Mouse (Mus musculus) cerebellum, postnatal 4 days (tissue): ENCODE measurements around the gene Myom1.

Source experiments
- DNase-seq, 2 experiments: peaks; one replicate each; pipeline ENCODE4 v3.0.0; 2022; ENCODE audit warnings: low spot score in 2 of 2, mixed read lengths in 1 of 2

The Myom1 gene

DNA sequence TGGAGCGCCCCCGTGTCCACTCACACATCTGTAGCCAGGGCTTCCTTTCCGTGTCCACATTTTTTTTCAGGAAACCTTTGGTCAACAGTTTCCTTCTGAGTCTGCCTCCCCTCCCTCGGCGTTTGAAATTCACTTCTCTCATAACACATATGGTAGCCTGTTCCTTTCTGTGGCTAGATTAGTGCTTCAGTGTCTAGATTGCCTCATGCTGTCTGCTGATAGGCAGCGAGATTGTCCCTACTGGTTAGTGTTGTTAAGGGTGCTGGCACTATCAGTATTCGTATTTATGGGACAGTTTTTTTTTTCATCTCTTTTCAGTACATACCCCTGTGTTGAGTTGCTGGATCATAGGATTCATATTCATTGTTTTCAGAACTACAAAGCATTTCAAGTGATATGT lies 54.0 kb downstream of the Myom1 start:
- no peak for DNase-seq

DNA sequence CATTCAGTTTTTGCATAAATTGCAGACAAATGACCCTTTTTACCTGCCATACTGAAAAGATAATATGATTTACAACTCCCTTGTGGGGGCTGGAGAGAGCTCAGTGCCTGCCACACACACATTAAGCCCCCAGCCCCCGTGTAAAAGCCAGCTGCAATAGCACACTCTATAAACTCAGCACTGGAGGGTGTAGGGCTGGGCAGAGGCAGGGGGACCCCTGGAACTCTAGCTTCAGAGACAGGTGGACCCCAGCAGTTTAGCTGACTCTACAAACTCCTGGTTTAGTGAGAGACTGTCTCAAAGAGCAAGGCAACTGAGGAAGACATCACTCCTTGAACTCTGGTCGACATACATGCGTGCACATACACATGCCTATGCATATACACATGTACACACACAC lies 55.3 kb downstream of the Myom1 start:
- DNase-seq: no peak

DNA sequence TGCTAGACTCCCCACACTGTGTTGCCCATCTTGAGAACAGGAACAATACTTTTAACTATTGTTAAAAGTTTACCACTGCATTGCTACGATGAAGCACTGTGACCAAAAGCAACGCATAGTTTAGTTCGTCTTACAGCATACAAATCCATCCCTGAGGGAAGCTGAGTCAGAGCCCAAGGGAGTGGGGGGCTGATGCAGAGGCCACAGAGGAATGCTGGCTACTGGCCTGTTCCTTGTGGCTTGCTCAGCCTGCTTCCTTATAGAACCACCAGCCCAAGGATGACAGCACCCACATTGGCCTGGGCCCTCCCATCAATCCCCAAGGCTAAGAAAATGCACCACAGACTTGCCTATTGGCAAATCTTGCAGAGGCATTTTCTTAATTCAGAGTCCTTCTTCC lies 56.8 kb downstream of the Myom1 start:
- DNase-seq: no peak

DNA sequence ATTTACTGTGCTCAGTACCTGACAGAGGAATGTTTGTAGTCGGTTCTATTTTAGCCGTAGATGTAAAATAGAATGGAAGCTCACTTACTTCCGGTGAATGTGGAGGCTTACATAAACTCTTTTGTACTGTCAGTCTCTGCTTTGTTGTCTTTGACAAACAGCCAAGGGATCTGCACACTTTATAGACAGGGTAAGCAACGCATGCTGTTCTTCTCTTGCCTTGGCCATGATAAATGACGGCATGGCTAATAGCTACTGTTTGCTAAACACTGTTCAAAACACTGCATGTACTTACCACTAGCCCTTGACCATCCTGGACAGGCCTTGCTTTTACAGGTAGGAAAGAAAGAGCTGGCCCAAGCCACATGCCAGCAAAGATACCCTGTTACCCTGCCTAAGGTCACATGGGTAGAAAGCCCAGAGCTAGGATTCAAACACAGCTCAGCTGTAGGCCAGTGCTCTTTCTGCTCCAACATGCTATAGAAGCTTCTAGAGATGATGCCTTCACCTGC lies 59.7 kb downstream of the Myom1 start:
- DNase-seq: no peak

DNA sequence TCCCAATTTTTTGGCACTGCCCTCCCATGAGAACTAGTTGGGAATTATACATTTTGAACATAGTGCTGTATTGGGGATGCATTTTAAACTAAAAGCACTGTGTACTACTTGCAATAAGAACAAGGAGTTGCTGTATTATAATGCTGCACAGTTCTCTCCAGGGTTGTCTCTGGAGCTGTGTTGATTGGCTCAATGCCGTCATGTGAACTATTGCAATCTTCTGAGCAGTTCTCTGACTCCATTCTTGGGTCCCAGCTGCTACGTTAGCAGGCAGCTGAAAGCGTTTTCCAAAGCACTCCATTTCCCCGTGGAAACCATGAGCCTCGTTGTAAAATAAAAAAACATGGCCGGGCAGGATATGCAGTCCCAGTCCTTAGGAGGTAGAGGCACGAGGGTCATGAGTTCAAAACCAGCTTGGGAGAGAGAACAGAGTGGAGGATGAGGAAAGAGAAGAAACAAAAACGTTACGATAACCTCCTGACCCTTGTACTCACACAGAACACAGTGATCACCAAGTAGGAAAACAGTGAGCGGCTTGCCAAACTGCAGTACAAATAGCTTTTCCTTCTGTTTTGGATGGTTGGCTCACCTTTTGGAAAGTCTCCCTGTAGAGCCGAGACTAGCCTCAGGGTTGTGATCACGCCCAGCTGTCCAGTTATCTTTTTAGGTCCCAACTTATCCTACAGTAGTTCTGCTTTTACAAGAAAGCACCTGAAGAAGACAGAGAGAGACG lies 60.6 kb downstream of the Myom1 start:
- DNase-seq: no peak

DNA sequence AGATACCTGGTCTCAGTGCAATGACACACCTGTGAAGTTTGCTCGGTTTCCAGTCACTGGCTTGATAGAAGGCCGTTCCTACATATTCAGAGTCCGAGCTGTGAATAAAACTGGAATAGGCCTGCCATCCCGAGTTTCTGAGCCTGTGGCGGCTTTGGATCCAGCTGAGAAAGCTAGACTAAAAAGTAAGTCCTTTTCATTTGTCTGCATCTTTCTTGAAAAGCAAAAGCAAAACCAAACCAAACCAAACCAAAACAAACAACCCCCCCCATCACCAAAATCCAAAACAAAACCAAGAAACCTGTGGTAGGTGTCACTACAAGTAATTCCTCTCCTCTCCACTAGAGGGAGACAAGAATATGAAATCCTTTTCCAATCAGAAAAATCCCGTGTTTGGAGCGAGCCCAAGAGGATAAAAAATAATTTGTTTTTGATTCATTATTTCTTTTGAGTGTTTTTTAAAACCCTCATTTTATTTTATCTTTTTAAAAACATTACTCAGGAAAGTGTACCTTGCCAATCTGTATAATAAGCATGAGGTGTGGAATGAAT lies 62.1 kb downstream of the Myom1 start:
- no peak for DNase-seq

DNA sequence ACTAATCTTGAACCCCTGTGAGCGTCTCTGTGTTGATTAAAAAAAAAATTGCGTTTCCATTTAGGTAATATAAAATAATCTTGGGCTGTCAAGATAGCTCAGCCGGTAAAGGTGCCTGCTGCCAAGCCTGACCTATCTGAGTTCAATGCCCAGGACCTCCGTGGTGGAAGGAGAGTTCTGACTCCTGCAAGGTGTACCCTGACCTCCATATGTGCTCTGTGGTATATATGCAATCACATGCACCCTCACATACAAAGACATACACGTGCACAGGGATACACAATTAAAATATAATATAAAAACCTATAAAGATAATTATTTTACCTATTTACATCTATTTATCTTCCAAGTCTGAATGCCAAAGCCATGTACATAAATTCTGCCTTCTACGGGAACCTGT lies 62.7 kb downstream of the Myom1 start:
- DNase-seq: no peak

DNA sequence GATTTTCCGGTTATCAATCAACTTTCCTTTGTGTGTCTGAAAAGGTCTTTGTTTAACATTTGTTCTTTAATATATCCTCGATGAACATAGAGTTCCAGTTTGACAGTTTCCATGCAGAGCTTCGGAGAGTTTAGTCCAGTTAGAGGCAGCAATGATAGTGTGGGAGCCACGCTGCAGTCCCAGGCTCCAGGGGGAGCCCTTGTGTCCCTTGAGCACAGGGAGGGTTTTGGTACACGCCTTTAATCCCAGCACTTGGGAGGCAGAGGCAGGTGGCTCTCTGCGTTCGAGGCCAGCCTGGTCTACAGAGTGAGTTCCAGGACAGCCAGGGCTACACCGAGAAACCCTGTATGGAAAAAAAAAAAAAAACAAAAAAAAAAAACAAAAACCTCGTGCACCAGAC lies 66.7 kb downstream of the Myom1 start:
- DNase-seq: no peak

DNA sequence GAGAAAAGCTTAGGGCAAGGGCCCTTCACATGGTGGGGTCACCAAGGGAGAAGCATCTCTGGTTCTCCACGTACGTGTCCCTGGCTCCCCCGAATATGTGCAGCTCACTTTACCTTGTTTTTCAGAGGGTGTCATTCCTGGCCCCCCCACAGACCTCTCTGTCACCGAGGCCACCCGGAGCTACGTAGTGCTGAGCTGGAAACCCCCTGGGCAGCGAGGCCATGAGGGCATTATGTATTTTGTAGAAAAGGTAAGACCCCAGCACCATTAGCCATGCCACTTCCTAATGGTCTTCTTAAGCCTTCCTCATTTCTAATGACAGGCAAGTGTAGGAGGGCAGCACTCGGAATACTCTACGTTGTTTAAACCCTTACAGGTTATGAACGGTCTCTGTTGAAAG lies 69.5 kb downstream of the Myom1 start:
- DNase-seq: no peak

DNA sequence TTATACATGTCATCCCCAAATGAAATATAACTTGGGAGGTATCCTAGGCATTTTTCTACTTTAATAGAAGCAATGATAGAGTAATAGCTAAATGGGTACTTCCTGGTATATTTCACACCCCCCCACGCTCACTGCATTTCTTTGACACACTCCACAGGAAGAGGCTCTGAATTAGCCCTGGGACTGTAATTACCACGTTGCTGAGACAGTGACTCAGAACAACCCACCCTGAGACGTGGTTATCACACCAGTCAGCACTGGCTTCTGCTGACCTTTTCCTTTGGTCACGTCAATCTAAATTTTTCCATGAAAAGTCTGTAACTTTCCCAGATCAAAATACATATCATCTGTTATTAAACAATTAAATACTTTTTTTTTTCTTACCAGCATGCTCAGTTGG lies 72.0 kb downstream of the Myom1 start:
- DNase-seq: no peak

DNA sequence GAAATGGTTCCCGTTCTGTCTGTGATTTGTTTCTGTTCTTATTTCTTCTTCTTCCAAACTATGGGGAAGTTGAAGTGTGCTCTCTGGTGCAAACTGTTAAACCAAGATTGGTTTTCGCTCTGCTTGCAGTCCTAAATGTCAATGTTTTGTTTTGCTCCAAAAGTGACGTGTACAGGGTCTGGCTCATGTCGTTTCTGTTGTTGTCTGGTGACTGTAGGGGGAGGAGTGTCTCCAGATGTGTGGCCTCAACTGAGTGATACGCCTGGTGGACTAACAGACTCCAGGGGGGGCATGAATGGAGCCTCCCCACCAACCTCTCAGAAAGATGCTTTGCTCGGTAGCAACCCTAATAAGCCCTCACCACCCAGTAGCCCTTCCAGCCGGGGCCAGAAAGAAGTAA lies 79.6 kb downstream of the Myom1 start:
- DNase-seq: no peak

DNA sequence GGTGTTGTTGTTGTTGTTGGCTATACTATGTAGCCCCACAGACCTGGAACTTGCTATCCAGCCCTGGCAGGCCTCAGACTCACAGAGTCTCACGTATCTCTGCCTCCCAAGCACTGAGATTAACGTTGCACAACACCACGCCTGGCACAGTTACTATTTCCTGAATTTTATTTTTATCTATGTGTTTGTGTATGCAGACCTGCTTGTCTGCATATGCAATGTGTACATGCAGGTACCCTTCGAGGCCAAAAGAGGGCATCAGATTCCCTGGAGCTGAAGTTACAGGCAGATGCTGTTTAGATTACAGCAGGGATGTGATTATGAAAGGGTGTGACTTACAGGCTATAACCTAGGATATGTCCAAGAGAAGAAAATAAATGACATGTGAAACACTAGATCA lies 84.5 kb downstream of the Myom1 start:
- DNase-seq: no peak

DNA sequence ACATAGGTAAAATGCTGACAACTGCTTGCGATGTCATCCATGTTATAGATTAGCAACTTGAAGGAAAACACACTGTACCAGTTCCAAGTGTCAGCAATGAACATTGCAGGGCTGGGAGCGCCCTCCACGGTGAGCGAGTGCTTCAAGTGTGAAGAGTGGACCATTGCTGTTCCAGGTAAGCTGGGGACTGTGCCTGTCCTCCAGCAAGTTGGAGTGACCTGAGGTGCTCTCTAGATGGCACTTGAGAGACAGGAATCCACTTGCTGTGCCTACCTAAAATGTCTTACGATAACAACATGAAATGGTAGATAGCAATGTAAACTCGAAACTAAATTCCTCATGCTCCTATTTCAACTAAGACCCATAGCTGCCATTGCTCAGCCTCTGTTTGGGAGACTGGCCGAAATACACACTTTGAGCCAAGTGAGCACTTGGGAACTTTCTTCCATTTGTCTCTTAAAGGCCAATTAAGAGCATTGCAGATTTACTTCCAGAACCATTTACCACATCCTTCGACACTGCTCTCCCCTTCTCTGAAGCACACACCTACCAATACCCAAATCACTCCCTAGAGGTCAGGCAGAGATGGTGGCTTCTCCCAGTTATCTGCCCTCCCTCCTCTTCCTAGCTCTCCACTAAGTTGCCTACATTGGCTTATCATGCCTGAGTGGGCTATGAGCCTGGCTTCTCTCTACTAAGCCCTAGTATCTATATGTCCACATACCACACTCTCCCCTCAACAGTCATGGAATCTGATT lies 85.1 kb downstream of the Myom1 start:
- no peak for DNase-seq

DNA sequence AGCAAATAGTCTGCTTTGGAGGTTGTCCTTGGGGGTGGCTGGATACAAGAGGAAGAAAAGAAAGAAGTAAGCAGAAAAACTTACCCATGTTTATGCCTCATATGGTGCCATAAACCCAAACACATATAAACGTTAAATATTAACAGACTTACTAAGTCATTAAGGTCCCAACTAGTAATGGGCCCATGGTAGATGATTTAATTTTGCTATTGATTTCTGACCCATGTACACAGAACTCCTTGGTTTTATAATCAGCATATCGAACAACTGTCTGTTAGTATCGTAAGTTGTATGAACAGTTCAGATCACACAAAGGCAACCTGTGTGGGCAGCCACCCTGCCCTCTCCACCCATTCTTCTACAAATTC lies 85.7 kb downstream of the Myom1 start:
- DNase-seq: no peak

DNA sequence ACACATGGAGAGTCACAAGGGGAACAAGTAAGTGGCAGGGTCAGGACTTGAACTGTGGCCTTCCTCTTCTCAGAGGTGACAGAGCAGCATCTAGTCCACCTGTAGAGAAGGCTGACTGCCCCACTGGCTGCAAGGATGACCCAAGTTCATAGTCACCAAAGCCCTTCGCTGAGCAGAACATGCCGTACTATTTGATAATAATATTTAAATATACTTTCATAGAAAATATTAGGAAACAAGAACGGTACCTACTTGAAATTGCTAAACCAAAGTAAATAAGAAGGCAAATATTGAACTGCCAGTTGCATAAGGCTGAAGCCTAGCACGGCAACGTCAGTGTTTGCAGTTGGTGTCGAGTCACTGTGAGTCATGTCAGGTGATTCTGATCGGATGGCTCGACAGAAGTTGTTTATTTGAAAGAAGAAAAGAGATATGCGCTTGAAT lies 86.6 kb downstream of the Myom1 start:
- DNase-seq: no peak

DNA sequence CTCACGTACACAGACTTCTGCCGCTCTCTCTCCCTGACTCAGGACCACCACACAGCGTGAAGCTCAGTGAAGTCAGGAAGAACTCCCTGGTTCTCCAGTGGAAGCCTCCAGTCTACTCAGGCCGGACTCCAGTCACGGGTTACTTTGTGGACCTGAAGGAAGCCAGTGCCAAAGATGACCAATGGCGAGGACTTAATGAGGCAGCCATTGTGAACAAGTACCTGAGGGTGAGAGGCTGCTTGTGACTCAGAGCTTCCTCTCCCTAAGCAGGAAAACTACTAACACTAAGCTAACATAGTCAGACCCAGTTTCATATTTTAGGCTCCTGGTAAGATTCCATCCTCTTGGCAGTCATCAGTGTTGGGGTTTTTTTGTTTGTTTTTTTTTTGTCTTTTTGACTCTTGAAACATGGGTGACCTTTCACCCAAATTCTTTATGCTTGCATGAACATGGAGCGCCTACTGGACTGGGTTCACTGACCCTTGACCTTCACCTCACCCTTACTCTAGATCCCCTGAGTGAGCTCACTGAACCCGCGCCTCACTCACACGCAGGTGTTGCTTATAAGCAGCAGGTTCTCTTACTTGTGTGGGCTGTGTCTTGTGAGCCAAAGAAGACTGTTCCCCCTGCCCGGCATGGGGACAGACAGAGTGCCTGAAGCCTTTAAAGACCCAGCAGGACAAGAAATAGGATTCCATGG lies 87.5 kb downstream of the Myom1 start:
- no peak for DNase-seq

DNA sequence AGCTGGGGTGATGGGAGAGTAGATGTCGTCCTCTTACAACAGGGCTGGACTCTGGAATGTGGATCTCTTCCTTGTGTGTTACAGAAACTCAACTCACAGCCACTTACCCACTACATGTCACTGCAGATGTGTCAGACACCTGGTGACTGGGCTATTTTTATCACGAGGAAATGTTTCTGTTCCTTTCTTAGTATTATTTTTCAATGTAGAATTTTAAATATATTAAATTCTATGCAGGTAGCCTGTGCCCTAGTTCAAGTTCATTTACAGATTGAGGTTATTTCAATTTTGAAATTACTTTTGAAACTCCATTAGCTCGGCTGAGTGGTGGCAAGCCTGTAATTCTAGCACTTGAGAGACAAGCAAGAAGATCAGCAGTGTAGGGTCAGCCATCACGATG lies 88.6 kb downstream of the Myom1 start:
- no peak for DNase-seq

DNA sequence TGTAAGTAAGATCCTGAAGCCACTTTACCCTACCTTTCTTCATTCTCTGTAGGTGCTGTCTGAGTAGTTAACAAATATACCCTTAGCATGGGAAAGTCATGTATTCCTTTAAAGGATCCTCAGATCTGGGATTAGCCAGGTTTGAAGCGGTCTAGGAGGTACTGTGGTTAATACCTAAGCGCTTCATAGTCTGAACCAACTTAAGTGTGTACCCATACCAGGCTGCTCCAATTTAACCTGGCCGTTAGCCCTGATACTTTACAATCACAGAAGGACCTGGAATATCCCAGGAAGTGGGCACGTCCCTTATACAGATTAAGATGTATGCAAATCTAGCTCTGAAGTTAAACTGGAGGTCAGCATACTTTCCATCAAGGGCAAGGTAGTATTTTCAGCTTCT lies 89.9 kb downstream of the Myom1 start:
- DNase-seq: no peak

DNA sequence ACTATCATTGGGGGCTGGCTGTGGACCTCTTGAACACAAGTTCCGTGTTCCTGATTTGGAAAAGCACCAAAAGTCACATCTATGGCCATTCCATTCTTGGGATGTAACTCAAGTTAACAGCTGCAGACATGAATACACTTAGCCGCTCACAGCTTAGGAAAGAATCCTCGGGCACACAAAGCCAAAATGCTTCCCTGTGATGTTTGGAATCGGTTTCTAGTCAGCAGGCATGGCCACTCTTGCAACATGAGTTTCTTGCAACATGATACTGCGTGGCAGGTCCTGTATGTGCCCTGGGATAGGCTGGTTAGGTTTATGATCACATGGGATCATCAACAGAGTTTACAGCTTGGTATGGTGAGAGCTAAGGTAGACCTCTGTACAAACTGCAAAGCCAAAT lies 91.4 kb downstream of the Myom1 start:
- DNase-seq: no peak

DNA sequence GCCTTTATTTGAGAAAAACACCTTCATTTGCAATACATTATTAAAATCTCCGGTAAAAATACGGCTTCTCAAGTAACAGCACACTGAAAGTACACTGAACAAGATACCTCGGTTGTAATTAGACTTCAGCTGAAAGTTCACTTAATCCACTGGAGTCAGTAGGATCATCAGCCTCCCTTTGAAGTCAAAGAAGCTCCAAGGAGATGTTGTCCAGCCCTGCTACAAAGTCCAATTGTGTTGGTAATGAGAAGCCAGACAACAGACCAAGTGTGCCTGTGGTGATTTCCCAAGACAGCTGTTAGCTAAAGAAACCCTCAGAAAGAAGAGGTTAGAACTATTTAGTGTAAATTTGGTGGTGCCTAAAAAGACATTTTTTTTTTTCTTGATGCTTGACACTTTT lies 92.0 kb downstream of the Myom1 start:
- no peak for DNase-seq

DNA sequence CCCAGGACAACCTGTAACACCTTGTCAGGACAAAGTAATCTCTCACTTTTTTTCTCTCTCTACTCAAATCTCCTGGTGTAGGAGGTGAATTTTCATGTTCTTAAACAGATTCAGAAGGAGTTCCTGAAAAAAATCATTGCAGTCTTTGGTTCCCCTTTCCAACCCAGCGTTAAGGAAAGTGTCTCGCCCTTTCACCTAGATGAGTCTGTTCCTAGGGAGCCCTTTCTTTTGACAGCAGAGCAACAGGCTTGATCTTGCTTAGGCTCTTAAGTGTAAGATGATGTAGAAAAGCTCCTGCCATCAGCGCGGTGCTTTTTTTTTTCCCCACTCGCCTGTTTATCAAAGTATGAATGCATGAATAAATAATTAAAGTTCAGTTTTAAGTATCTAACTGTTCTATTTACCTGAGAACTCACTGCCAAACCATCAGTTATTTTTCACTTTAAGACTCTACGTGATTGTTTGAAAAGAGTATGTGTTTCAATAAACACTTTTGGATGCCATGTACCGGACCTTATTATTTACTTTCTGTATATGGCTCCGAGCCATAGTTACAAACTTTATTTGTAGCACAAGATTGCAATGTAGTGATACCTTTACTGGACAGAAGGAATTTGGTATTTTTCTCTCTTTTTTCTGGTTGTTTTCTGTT lies 94.2 kb downstream of the Myom1 start:
- DNase-seq: no peak

DNA sequence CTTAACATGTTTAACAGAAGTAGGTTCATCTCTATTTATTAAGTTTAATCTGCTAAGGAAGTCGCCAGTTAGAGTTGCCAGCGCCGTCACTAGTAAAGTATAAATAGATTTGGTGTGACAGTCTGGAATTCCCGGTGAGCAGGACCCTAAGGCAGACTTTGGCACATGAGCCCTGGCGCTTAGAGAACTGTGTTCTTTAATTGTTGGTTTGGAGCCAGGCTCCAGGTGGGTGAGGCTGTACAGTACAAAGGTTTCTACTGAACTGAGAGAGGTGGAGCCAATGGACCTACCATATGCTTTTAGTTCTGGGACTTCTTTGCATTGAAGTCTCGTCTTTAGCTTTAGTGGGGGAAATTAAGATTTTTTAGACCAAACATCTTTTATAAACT lies 94.8 kb downstream of the Myom1 start:
- no peak for DNase-seq
